Mouse (Mus musculus): ENCODE results near the gene Ube2m.

Gene Ube2m

DNA sequence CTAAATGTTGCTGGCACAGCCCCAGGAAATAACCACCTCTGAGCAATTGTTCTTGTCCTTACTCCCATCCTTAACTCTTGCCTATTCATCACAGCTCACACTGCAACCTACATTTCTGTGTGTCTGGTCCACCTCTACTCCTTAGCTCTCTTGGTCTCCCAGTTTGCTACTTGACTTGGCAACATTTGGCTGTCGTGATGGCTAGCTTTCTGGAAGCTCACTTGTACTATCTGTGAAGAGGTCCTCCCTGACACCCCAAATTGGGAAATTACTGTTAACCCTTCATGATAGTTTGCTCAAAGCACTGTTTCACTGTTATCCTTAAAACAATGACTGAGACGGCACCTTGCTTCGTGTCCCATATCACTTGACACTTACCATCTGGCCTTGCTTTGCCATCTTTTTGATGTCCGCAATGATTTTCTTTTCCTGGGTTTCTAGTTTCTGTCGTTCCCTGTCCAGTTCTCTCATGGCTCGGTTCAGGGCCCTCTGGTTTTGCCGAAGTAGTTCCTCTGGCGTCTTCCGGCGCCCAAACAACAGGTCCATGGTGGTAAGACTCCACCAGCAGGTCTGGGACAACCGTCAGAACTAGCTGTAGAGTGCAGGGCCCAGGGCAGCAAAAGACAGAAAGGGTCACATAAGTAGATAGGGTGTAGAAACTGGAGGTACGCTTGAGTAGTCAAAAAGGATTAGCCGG lies 4.5 kb downstream of the Ube2m start:
- peak; percentile 28 for DNase-seq

DNA sequence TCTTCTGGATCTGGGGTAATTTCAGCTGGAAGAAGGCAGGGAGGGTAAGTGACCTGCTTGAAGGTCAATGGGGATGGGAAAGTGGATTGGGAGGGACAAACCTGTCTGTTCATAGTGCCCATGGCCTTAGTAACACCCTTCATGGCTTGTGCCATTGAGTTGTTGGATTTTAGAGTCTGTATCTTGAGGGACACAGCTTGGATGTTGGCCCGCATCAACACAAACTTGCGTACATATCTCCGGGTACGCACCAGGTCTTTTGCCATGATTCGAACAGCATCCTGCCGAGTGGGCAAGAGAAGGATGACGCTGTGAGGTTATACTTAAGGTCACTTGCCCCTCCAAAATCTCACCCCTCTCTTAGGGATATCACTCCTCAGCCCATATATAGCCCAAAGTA lies 5.5 kb downstream of the Ube2m start:
- no peak for DNase-seq

DNA sequence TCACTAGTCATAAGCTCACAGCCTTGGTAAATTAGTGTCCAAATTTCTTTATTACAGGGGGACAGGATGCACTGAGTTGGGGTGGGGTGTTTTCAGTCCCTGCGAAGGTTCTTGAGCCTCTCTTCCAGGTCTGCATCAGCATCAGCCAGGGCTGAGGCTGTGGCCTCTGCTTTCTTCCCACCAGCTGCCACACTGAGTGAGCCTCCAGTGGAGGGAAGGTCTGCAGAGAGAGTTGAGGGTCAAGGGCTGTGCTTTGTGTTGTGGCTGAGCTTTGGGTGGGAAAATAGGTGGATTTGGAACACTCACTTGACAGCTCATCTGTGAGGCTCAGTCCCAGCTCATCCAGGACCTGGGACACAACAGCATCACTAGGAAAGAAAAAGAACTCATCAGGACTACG lies 6.1 kb downstream of the Ube2m start:
- no peak for DNase-seq

DNA sequence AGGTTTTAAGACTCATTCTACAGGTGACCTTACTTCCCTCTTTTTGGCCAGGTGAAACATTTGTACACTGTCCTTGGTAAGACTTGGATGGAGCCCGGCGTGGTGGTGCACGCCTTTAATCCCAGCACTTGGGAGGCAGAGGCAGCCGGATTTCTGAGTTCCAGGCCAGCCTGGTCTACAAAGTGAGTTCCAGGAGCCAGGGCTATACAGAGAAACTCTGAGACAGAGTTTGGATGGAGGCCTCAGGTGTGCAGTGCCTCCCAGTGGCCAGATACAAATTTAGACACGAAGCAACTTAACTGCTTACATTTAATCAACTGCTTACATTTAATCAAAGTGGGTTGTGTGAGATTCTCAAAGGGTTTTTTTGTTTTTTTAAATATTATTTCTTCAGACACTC lies 7.0 kb downstream of the Ube2m start:
- DNase-seq = no peak

DNA sequence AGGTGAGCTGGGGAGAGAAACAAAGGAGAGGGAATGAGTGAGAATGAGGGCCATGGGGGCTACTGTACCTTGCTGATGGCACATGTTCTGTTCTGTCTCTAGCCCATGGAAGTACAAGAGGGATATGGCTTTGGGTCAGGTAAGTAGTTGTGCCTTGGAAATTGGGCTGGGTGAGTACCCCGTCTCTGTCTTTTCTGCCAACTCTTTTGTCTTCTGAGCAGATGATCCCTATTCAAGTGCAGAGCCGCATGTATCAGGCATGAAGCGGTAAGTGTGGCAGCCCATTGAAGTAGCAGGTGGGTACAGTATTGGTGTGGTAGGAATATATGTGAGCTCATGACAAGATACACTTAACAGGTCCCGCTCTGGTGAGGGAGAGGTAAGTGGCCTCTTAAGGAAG lies 9.1 kb downstream of the Ube2m start:
- DNase-seq = no peak

DNA sequence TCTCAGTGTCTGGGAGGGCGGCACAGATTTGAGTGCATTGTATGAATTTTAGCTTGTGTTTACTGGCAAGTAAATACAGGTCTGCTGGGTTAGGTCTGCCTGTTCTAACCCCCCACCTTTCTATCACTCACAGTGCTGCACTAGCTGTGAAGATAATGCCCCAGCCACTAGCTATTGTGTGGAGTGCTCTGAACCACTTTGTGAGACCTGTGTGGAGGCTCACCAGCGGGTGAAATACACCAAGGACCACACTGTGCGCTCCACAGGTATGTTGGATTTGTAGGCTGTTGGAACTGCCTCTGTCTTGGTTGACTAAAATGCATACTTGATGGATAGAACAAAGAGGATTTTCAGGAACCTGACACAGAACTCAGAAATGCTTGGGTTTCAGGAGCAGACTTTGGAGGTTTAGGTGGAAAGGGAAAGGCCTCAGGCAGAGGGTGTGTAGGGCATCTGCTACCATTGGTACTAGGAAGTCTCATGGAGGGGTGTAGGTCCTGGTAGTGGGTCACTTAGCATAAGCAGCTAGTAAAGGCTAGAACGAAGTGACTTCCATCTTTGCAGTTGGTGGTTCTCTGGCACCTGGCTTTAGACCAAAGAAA lies 12.5 kb downstream of the Ube2m start:
- DNase-seq = no peak

DNA sequence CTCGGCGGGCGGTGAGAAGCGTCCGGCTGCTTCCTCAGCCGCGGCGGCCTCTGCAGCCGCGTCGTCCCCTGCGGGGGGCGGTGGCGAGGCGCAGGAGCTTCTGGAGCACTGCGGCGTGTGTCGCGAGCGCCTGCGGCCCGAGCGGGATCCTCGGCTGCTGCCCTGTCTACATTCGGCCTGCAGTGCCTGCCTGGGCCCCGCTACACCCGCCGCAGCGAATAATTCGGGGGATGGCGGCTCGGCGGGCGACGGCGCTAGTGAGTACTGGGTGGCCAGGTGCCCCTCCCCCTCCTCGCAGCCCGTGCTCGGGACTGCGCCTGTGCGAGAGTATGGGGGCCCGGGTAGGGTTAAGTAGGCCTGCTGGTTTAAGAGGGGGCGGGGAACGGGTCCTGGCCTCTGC lies 13.3 kb downstream of the Ube2m start:
- peak; percentile 82 for DNase-seq

DNA sequence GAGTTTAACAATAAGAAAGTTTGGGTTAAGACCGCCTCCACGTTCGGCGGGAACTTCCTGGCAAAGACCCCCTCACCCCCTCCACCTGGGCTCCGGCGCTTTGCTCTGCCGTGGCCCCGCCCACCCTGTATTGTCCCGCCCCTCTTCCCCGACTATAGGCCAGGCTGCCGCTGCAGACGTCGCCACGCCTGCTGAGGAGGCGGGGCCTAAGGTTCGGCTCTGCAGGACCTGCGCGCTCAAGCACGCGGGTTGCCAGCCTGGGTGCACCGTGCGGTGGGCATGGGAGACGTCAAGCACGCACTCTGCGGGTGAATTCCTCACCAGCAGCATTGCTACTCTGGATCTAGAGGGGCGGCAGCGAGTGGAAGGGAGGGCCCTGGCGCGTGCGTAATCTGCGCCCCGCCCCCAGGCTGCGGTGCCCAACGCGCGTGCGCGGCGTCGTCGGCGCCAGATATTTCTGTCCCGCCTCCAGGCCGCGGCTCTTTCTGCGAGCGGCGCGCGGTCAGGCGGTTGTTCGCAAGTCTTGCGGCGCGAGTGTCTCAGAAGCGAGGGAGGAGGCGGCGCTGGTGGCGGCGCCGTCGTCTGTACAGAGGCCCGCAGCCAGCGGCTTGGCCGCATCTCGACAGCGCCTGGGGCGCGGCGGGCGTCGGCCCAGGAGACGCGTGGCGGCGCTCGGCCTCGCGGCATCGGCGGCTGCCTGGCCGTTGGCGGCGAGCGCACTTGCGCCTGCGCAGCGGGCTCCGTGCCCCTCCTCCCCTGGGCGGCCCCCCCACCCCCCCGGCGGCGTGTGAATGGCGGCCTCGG lies 13.9 kb downstream of the Ube2m start:
- DNase-seq = peak; percentile 98

DNA sequence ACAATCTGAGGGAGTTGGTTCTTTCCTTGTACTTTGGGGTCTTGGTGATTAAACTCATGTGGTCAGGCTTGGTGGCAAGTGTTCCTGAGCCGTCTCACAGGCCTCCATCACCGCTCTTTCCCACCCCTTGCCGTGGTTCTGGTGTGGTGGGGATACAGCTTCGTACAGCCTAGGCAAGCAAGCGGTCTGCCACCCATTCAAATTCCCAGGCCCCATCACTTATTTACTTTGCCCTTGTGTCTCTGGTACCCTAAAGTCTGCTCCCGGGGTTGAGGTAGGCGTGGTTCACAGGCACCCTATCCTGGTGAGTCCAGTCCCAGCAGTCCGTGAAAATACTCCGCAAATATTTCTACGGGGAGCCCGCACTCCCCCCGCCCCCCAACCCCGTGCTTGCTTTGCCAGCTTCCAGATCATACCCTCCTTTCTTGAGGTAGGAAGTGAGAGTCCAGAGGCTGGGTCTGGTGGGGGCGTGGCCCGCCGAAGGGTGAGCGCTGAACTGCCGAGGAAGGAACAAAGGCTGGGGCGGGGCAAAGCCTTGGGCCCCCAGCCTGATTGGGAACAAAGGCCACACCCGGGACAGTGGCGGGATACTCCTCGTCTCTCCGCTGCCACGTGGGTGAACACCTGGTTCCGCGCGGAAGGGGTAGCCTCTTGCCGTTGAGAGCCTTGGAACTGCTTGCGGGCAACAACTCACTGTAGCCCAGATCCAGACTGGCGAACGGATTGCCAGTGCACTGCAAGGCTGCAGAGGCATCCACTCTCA lies 15.1 kb downstream of the Ube2m start:
- DNase-seq = peak; percentile 56

DNA sequence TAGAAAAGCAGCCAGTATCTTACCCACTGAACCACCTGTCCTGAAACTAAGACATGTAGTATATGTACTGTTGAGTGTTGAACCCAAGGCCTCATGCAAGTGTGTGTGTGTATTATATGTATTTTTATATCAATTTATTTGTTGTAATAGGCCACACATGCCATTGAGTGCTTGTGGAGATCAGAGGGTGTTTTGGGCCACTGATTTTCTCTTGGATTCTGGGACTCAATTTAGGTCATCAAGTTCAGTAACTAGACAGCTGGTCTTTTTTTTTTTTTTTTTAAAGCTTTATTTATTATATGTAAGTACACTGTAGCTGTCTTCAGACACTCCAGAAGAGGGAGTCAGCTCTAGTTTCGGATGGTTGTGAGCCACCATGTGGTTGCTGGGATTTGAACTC lies 22.9 kb downstream of the Ube2m start:
- DNase-seq = no peak

DNA sequence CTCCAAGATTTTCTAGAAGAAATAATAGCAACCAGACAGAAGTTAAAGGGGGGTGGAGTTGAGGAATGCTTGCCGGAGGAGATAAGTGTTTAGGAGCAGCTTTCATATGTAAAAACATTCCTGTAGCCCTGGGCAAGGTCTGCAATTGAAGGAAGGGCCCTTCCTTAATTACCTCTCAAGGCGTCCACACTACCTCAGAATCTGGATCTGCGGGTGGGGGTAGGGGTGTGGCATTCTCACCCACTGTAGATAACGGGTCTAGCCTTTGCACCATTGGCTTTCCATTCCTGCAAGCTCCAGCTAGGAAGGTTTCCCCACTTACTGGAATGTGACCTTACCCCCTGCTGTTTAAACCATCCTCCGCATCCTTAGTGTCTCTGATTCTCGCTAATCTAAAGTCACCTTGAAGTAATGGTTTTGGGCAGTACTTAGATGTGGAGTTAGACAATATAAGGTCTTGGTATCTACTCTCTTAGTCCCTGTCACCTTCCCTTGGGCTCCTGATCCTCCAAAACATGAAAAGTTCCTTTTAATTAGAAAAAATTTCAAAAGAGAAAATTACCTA lies 23.7 kb downstream of the Ube2m start:
- no peak for DNase-seq

DNA sequence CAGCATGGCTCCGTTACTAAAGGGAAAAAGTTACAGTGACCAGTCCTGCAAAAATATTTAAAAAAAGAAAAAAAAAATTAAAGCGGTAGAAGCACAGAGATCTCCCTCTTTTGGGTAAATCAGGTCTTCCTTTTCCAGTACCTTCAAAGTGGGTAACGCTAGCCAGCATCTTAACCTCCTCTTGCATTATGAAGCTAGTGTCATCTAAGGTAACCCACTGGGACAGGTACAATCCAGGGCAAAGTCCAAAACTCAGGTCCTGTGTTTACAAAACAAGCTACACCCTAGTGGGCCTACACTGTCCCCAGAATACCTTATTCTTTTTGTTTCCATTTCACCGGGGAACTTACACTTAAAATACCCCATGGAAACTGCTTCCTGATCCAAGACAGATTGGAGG lies 24.4 kb downstream of the Ube2m start:
- no peak for DNase-seq

DNA sequence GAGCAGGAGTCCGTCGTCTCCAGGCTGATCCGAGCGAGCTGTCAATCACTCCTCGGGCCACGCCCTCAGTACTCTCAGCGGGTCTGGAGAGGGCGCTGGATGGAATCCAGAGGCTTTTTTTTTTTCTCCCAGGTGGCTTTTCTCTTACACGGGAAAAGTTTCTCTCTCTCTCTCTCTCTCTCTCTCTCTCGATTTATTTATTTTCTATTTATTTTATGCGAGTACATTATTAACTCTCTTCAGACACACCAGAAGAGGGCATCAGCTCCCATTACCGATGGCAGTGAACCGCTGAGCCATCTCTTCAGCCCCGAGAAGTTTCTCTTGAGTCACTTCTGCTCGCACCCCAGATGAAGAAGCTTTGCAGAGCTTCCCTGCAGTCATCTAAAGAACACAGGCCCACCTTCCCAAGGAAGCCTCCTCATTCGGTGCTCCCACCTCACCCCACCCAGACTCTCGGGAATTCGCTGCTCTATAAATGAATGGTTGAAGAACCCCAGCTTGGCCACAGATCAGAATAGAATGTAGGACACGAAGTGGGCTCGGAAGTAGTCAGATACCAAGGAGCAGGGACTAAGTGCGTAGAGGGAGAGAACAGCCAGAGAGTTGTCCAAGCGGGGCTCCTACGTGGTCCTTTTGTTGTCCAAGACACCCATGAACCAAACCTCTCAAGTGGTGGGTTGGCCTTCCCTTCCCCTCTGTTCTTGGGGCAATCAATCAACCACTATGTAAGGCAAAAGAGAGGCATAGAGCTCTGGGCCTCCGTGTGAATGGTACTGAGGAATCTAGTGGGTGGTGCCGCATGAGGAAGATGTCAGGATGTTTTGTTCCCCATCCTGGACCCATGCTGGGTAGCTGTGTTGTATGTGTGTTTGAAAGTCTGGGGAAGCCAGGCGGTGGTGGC lies 27.8 kb downstream of the Ube2m start, which contains the start of gene Zbtb45:
Gene Zbtb45, minus strand, starts transcription at position 30 of the 904 bp plus-strand sequence.
- DNase-seq = peak; percentile 33

DNA sequence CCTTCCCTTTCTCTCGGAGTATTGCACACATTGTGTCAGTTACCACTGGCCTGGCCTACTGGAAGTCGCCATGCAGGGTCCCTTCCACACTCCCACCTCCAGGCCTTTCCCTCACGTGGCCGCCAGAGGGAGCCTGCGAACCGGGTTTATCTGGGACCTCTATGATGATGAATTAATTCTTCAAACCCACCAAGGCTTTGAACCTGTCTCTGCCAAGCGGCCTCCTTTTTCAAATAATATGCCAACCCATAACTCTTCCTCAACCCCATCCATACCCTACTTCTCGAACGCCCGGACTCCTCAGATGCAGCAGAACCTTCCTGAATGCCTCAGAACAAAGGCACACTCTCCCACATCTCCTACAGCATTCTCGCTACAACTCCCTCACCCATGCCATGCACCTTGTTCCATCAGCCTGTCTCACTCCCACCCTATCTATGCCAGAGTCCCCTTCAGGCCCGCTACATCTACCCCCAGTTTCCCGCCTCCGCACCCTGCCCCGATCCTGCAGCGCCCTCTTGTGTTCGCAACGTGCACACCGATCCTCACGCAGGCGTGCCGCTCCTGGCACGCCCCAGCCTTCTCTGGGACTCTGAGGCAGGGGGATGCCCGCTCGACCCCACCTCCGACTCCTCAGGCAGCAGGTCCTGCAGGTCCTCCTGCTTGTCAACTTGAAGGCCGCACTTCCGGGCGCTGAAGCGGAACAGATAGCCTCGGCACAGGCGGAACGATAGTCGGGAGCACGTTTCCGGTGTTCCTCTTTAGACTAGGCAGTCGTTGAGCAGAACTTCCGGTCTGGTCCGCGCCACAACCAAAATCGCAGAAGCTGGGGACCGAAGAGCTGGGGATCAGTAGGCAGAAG lies 28.7 kb downstream of the Ube2m start:
- DNase-seq = peak; percentile 94

DNA sequence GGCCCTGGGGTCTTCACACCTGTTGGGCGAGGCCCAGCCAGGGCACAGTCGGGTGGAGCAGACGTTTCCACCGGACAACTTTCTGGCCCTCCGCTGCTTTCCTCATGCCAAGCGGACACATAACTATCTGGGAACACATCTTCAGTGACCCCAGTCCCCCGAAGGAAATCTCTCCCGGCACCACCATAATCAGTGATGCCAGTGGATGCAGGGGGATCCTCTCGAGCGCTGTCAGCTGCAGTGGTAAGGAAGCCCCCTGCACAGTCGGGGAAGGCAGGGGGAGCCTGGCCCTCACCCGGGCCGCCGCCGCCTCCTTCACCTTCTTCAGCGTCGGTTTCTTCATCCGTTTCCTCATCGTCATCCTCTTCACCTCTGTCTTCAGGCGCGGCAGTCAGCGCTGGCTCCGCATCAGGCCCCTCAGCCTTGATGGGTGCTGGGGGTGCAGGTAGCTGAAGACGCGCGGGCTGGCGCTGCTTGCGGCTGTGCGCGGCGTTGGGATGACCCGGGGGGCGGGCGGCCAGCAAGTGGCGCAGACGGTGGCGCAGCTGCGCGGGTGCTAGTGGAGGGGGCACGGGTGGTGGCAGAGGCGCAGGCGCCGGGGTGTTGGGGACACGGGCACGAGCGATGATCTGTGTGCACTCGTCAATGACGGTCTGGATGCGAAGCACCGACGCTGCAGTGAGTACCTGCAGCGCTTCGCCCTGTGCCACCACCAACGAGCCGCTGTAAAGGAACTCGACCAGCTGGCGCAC lies 30.6 kb downstream of the Ube2m start:
- peak; percentile 21 for DNase-seq

DNA sequence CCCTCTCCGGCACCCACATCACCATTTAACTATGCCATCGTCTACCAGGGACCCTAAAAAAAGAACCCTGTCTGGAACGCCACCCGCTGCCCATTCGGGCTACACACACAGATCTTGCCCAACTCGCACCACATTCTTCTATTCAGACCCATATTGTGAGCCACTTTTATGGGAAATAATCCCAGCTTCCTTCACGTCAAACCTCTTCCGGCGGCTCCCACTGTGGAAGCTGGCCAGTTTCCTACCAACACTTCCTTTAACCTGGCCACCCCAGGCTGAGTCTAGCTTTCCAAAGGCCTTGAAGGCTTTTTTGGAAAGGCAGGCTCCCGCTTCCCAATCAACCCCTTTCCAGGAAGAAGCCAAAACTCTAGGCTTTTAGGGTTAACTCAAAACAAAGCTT lies 31.5 kb downstream of the Ube2m start:
- no peak for DNase-seq

DNA sequence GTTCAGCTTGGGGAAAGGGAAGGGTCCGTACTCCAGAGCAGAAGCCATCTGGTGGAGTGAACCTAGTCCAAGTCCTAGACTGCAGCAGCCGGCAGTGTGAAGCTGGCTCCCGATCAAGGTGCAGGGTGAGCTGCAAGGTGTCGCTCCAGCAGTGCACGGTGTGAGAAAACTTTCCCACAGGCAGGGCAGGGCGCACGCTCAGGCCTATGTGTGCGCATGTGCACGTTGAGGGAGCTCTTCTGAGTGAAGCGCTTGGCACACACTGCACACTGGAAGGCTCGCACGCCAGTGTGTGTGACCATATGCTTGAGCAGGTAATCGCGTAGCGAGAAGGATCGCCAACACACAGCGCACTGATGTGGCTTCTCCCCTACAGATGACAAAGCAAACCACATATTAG lies 32.1 kb downstream of the Ube2m start:
- DNase-seq = no peak

DNA sequence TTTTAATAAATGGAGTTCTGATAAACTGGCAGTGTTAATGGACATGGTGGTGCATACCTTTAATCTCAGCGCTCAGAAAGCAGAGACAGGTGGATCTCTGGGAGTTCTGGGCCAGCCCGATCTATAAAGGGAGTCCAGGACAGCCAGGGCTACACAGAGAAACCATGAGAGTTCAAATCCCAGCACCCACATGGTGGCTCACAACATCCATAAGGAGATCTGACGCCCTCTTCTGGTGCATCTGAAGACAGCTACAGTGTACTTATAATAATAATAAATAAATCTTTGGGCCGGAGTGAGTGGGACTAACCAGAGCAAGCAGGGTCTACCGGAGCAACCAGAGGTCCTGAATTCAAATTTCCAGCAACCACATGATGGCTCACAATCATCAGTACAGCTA lies 34.7 kb downstream of the Ube2m start:
- no peak for DNase-seq

DNA sequence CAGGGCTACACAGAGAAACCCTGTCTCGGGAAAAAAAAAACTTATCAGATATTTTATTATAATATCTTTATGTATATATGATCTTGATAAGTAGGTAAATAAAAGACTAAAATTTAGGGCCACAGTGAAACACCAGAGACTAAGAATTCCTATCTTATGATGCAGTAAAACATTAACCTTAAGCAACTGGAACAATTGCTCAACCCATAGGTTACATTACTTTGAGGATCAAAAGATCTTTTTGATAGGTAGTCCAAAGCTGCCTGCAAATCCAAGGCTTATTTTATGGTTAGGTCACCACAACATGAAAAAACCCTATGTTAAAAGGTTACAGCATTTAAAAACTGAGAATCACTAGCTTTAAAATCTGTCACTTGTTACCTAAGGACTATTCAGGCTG lies 36.5 kb downstream of the Ube2m start:
- no peak for DNase-seq

DNA sequence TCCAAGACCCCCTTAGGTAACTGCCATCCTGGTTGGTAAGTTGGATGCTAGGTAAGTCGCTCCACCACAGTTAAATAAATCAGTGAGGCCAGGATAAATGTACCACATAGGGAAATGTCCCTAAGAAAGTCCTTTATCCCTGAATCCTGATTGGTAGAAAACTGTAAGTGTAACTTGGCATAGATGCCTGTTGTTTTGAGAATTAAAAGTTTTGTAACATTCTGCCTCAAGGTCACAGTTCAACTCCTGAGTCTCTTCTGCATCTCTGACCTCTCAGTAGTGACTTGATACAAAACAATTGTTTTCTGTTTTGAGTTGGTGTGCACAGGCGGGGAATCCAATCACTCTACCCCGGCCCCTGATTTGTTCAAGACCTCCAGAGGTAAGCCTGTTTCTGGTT lies 39.2 kb downstream of the Ube2m start, which contains the start of gene Trim28:
Gene Trim28, plus strand, starts transcription at position 264 of the 400 bp plus-strand sequence.
- no peak for DNase-seq

All from cerebellum, adult 8-10 months (tissue).